Mouse (Mus musculus) v-Abl transformed pro-B cells (cell line): ENCODE measurements at regions not wholly inside any gene's neighbourhood (a gene's known extent, or its start where the extent isn't known, plus 50 kb on each side); places are given as distances from the start of the nearest gene placed in this dataset.

Experiments used
- in situ Hi-C, 2 experiments: fragments of 400-800 bp; cut with MboI; formaldehyde crosslinking; loops; one replicate each; pipeline ENCODE4 v1.15.1; 2025; ENCODE audit not compliant: unreplicated experiment in 2 of 2

GRCm38 (mm10) chr14:118318524-118318923, 51.8 kb downstream of the Gm9376 start:
- in situ Hi-C loops: no loop called here

GRCm38 (mm10) chr14:118320101-118320500, 53.3 kb downstream of the Gm9376 start:
- in situ Hi-C loops: no loop called here

GRCm38 (mm10) chr14:118321083-118321482, 54.3 kb downstream of the Gm9376 start:
- in situ Hi-C loops: no loop called here

GRCm38 (mm10) chr14:118322003-118322821, 55.5 kb downstream of the Gm9376 start:
- in situ Hi-C loops: no loop called here

GRCm38 (mm10) chr14:118322865-118323264, 56.1 kb downstream of the Gm9376 start:
- in situ Hi-C loops: no loop called here

- in situ Hi-C loops: no loop called here
Measured at GRCm38 (mm10) chr14:118338071-118338470, 71.3 kb downstream of the Gm9376 start.

GRCm38 (mm10) chr14:118362931-118363330, 96.2 kb downstream of the Gm9376 start:
- in situ Hi-C loops: no loop called here

GRCm38 (mm10) chr14:118363391-118363821, 96.6 kb downstream of the Gm9376 start:
- in situ Hi-C loops: no loop called here

GRCm38 (mm10) chr14:118366522-118366921, 99.8 kb downstream of the Gm9376 start:
- in situ Hi-C loops: no loop called here

GRCm38 (mm10) chr14:118368619-118369431, 102.1 kb downstream of the Gm9376 start:
- in situ Hi-C loops: no loop called here

- in situ Hi-C loops: no loop called here
Measured at GRCm38 (mm10) chr14:118371336-118371735, 104.6 kb downstream of the Gm9376 start.

- in situ Hi-C loops: no loop called here
Measured at GRCm38 (mm10) chr14:118374819-118375520, 108.2 kb downstream of the Gm9376 start.

- in situ Hi-C loops: no loop called here
Measured at GRCm38 (mm10) chr14:118375641-118376040, 108.9 kb downstream of the Gm9376 start.

- in situ Hi-C loops: no loop called here
Measured at GRCm38 (mm10) chr14:118379624-118380023, 112.9 kb downstream of the Gm9376 start.

GRCm38 (mm10) chr14:118385529-118385932, 118.8 kb downstream of the Gm9376 start:
- in situ Hi-C loops: no loop called here

GRCm38 (mm10) chr14:118388061-118388460, 121.3 kb downstream of the Gm9376 start:
- in situ Hi-C loops: no loop called here

GRCm38 (mm10) chr14:118390790-118391189, 124.0 kb downstream of the Gm9376 start:
- in situ Hi-C loops: no loop called here

- in situ Hi-C loops: no loop called here
Measured at GRCm38 (mm10) chr14:118391561-118391960, 124.8 kb downstream of the Gm9376 start.

GRCm38 (mm10) chr14:118393676-118394075, 126.9 kb downstream of the Gm9376 start:
- in situ Hi-C loops: no loop called here

- in situ Hi-C loops: loop anchor here in 1 of 2 experiments (25.0 kb wide), 1 partner anchor 323 kb away; no protein-coding TSS in a partner anchor
Measured at GRCm38 (mm10) chr14:118414275-118414674, 147.5 kb downstream of the Gm9376 start.

- in situ Hi-C loops: loop anchor here in 1 of 2 experiments (25.0 kb wide), 1 partner anchor 321 kb away; no protein-coding TSS in a partner anchor
Measured at GRCm38 (mm10) chr14:118416163-118416562, 149.4 kb downstream of the Gm9376 start.
